8 mouse cellular contexts compared by ENCODE assay signal in the genomic region with DNA sequence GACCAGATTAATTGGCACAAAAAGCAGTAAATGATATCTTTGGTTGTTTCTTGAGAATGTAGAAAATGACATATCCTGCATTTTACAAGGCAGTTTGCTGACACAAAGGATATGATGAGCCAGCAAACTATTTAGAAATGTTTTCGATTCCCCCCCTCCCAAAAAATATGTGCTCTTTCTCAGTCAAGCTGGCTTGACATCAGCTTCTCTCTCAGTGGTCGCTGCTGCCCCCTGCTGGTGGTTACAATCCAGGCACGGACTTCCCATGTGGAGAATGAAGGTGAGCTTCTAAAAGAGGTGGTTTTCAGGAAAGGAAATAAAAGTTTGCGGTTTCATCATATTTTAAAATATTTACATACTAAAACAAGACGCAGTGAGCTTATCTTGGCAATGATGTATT.
A peak's percentile ranks its signal among the peaks of the same experiment; 100 is the strongest.
DNase-seq lines count a peak whose midpoint lies in the region; ATAC-seq and TF ChIP-seq lines count a peak whose summit lies in the region.

No protein-coding gene starts in this region.

- DNase-seq in 3134 (ENCODE audit: extremely low read depth, insufficient read length, low spot score): peak; percentile 42
- DNase-seq in MN1 (ENCODE audit: low spot score): peak; percentile 10
- DNase-seq in cerebellum, adult 2 months: peak; percentile 75 to 88
- DNase-seq in gastrocnemius, adult 8-10 months (ENCODE audit: low spot score in 2 of 2): peak; percentile 50 to 61
- peak; percentile 42 to 77 for DNase-seq in layer of hippocampus, adult 18-20 months (ENCODE audit: low spot score in 2 of 2)
- peak; percentile 87 for DNase-seq in lung, postnatal 14 days
- DNase-seq in right cerebral cortex, postnatal 4 days: peak; percentile 97

- TF ChIP-seq CTCF in cerebellum, adult 2 months (IDR thresholded peaks at IDR 0.05; ENCODE audit: borderline replicate concordance, insufficient read depth, low read depth, low read length): peak; percentile 93

- H3K4me1 ChIP-seq in cerebellum, adult 2 months (ENCODE audit: control insufficient read depth, insufficient read depth, low read length): no peaks in the 10 kb centered on the region

- no peak for TF ChIP-seq POLR2A in cerebellum, adult 2 months (IDR thresholded peaks at IDR 0.05; ENCODE audit: borderline replicate concordance, insufficient read depth, low read length)

- WGBS in cerebellum, adult 2 months: 13% methylated on average over 5 of the region's 5 CpGs

- H3K27ac ChIP-seq in cerebellum, adult 2 months (ENCODE audit: insufficient read depth, low read length): no peak overlapping the region

- ATAC-seq in megakaryocyte-erythroid progenitor cell, adult 5-6 weeks (replicated peaks; ENCODE audit: low FRiP score, low TSS enrichment, poor library complexity, severe bottlenecking): no peak

- no peaks in the 10 kb centered on the region for H3K27me3 ChIP-seq in cerebellum, adult 2 months (ENCODE audit: control insufficient read depth, insufficient read depth, low read length)

- H3K4me3 ChIP-seq in cerebellum, adult 2 months (replicated peaks; ENCODE audit: insufficient read depth, low read depth, low read length): no peak overlapping the region

Comparison
In these comparisons a context has a peak if more than half of its experiments do, and no peak if none do; other contexts are left out.
1. DNase-seq: peak in every context shown above with its lines; median percentile 97 in right cerebral cortex, postnatal 4 days; 87 in lung, postnatal 14 days; 82 in cerebellum, adult 2 months; 60 in layer of hippocampus, adult 18-20 months; 56 in gastrocnemius, adult 8-10 months; 42 in 3134; 10 in MN1.